Mouse (Mus musculus) cerebellum, postnatal 4 days (tissue): ENCODE measurements around the gene Dqx1.

Experiments
- DNase-seq, 2 experiments: peaks; one replicate each; pipeline ENCODE4 v3.0.0; 2022; ENCODE audit warnings: low spot score in 2 of 2, mixed read lengths in 1 of 2

Dqx1 gene

DNA sequence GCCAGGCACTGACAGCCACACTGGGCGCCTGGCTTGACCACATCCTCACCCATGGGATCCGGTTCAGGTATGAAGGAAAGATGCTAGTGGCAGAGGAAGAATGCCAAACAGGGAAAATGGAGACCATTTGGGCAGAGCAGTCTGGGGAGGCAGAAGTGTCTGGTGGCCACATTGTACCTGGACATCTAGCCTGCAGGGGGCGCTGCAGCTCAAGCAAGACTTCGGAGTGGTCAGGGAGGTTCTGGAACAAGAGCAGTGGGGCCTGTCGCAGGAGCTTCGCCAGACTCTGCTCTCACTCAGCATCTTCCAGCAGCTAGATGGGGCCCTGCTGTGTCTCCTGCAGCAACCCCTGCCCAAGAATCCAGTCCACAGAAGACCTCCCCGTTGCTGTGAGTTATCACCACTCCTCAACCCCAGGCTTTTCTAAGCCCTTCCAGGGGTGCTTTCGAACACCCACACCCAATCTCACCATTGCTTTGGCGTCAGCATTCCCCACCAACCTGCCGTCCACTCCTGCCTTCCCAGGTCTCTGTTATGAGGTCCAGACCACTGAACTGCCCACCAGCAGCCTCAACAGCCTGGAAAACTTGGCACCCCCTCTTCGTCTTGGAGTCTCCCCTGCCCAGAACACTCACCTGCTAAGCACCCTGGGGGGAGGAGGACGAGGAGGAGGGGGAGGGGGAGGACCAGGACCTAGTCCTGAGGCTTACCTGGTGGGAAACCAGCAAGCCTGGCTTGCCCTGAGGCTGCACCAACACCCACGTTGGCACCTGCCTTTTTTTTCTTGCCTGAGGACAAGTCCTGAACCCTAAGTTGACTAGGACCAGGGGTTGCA lies 50.1 kb downstream of the Dqx1 start:
- peak; percentile 73 to 83 for DNase-seq

- DNase-seq = peak; percentile 75 to 84
Observed at GRCm38 (mm10) chr6:83108762-83109668, 51.4 kb downstream of the Dqx1 start, which contains the start of gene Mrpl53. TSS of gene Mrpl53 (plus strand) at chr6:83109040.

GRCm38 (mm10) chr6:83111510-83112136 lies 54.0 kb downstream of the Dqx1 start:
- no peak for DNase-seq

GRCm38 (mm10) chr6:83115011-83115671 lies 57.5 kb downstream of the Dqx1 start, which contains the start of gene Mogs:
TSS of gene Mogs (plus strand) at chr6:83115496.
- DNase-seq = peak; percentile 89 to 91

DNA sequence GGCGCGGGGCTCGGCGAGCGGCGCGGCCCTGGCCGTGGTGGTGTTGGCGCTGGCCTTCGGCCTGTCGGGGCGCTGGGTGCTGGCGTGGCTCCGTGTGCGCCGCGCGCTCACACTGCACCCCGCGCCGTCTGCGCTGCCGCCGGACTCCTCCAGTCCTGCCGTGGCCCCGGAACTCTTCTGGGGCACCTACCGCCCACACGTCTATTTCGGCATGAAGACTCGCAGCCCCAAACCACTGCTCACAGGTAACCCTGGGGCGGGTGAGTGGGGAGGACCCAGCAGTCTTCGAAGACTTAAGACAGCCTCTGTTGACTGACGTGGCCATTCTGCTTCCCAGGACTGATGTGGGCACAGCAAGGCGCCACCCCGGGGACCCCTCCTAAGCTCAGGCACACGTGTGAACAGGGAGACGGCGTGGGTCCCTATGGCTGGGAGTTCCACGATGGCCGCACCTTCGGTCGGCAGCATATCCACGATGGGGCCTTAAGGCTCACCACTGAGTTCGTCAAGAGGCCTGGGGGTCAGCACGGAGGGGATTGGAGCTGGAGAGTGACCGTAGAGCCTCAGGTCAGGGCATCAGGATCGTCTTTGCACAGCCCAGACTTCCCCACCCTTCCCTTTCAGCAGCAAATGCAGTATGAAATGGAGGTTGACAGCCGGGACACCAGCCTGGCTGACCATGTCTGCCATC lies 58.2 kb downstream of the Dqx1 start:
- no peak for DNase-seq

GRCm38 (mm10) chr6:83116373-83117164 lies 58.9 kb downstream of the Dqx1 start:
- no peak for DNase-seq
